Mouse (Mus musculus): Measurements from ENCODE around the gene Olfr1432. TPM values are rescaled to one million over a fixed set of nuclear protein-coding genes. Genes with fewer than 3 reads are reported as not detected.

The Olfr1432 gene
- not detected for total RNA-seq (2023)

GRCm38 (mm10) chr19:12232496-12232895, at the start of gene Olfr1432:
Gene Olfr1432 (minus strand): TSS chr19:12232596.

GRCm38 (mm10) chr19:12279554-12279953, 47.2 kb upstream of the Olfr1432 start, which contains the start of gene Olfr1434:
Gene Olfr1434 (plus strand): TSS chr19:12279854.

GRCm38 (mm10) chr19:12260732-12261131, 28.3 kb upstream of the Olfr1432 start, which contains the start of gene Olfr235:
Gene Olfr235 (plus strand): TSS chr19:12261032.

GRCm38 (mm10) chr19:12241559-12241958, 9.2 kb upstream of the Olfr1432 start, which contains the start of gene Olfr262:
Gene Olfr262 (minus strand): TSS chr19:12241659.

GRCm38 (mm10) chr19:12200334-12200733, 32.1 kb downstream of the Olfr1432 start, which contains the start of gene Olfr1431:
Gene Olfr1431 (plus strand): TSS chr19:12200634.

Other genes starting within 250 kb of the Olfr1432 start
- not detected for gene Olfr1423, start 191.3 kb downstream of the Olfr1432 start, total RNA-seq (2023)
- gene Olfr1424, start 169.9 kb downstream of the Olfr1432 start, total RNA-seq (2023), result not detected
- gene Olfr1425, start 154.9 kb downstream of the Olfr1432 start, total RNA-seq (2023), result not detected
- not detected for gene Olfr1426, start 140.6 kb downstream of the Olfr1432 start, total RNA-seq (2023)
- not detected for gene Olfr1427, start 129.3 kb downstream of the Olfr1432 start, total RNA-seq (2023)
- gene Olfr1428, start 116.7 kb downstream of the Olfr1432 start, total RNA-seq (2023), result not detected
- not detected for gene Olfr76, start 109.4 kb downstream of the Olfr1432 start, total RNA-seq (2023)
- gene Olfr1555-ps1, start 62.5 kb downstream of the Olfr1432 start, total RNA-seq (2023), result not detected
- not detected for gene Olfr1431, start 32.0 kb downstream of the Olfr1432 start, total RNA-seq (2023)
- not detected for gene Olfr262, start 9.1 kb upstream of the Olfr1432 start, total RNA-seq (2023)
- gene Olfr235, start 28.4 kb upstream of the Olfr1432 start, total RNA-seq (2023), result not detected
- not detected for gene Olfr1434, start 47.3 kb upstream of the Olfr1432 start, total RNA-seq (2023)
- gene Olfr1436, start 66.5 kb upstream of the Olfr1432 start, total RNA-seq (2023), result not detected
- gene Olfr1437, start 92.5 kb upstream of the Olfr1432 start, total RNA-seq (2023), result not detected
- not detected for gene Olfr1438-ps1, start 103.3 kb upstream of the Olfr1432 start, total RNA-seq (2023)
- gene Olfr1440, start 154.7 kb upstream of the Olfr1432 start, total RNA-seq (2023), result not detected
- gene Olfr1441, start 184.8 kb upstream of the Olfr1432 start, total RNA-seq (2023), result not detected
- gene Pfpl, start 195.3 kb upstream of the Olfr1432 start, total RNA-seq (2023), result not detected
- 100 to 1,000 TPM; 664 to 920 TPM for gene Mpeg1, start 228.2 kb upstream of the Olfr1432 start, total RNA-seq (2023)

All from neutrophil, adult 59 days (primary cell).